In genomic region chr17:28280423-28280800, GRCm38 (mm10) we compare ENCODE assay signal across 10 mouse cellular contexts. TPM values are rescaled to one million over a fixed set of nuclear protein-coding genes. Genes with fewer than 3 reads are reported as not detected.
DNase-seq lines count a peak whose midpoint lies in the region; ATAC-seq and TF ChIP-seq lines count a peak whose summit lies in the region.
"Had no signal": no experiment of that assay in that cellular context is flagged by ENCODE, and none has a peak within 500 bp of the region (broad histone marks: within the 10 kb centered on the region; RNA-seq: fewer than 3 reads in every experiment).

No protein-coding gene starts in this region.

- H3K27ac ChIP-seq in hindbrain, embryonic 10.5 days, result peak overlapping the region; percentile 67
- no peak overlapping the region for H3K27ac ChIP-seq in hindbrain, embryonic 14.5 days
- H3K27ac ChIP-seq in lung, postnatal 0 days (ENCODE audit: low read length), result no peak overlapping the region
- H3K27ac ChIP-seq: forebrain, embryonic 12.5 days had no signal

- H3K4me3 ChIP-seq in hindbrain, embryonic 10.5 days, result no peak overlapping the region
- no peak overlapping the region for H3K4me3 ChIP-seq in hindbrain, embryonic 14.5 days (replicated peaks; ENCODE audit: low read length)
- H3K4me3 ChIP-seq in lung, postnatal 0 days (ENCODE audit: low read depth, low read length), result no peak overlapping the region
- H3K4me3 ChIP-seq in myocyte, result no peak overlapping the region
- H3K4me3 ChIP-seq: forebrain, embryonic 12.5 days had no signal

- no peak overlapping the region for H3K9ac ChIP-seq in hindbrain, embryonic 14.5 days
- H3K9ac ChIP-seq in lung, postnatal 0 days (replicated peaks; ENCODE audit: low read depth), result no peak overlapping the region
- H3K9ac ChIP-seq: forebrain, embryonic 12.5 days had no signal

- H3K79me2 ChIP-seq in myocyte (ENCODE audit: control insufficient read depth, insufficient read depth), result peaks cover 6% of the 10 kb centered on the region

- no peak for DNase-seq in hindbrain, embryonic 10.5 days (ENCODE audit: low spot score)
- no peak for DNase-seq in hindbrain, embryonic 14.5 days (ENCODE audit: low spot score)
- peak; percentile 55 for DNase-seq in lung, postnatal 0 days (ENCODE audit: low spot score)
- DNase-seq in lung, postnatal 36 days, result no peak
- peak; percentile 68 for DNase-seq in adrenal gland, postnatal 10 days
- DNase-seq in gastrocnemius, adult 8-10 months (ENCODE audit: low spot score in 2 of 2), result no peak
- DNase-seq: right cerebral cortex, postnatal 25 days had no signal

- ATAC-seq in hindbrain, embryonic 14.5 days (ENCODE audit: low FRiP score), result no peak
- ATAC-seq in lung, postnatal 0 days, result peak; percentile 64
- ATAC-seq: activated CD4-positive, CD25-positive, alpha-beta regulatory T cell, adult 4 months had no signal

- WGBS in hindbrain, embryonic 10.5 days, result 73% methylated on average over 7 of the region's 7 CpGs
- WGBS in hindbrain, embryonic 14.5 days, result 75% methylated on average over 7 of the region's 7 CpGs
- 69% methylated on average over 7 of the region's 7 CpGs for WGBS in lung, postnatal 0 days

- no peak overlapping the region for H3K4me2 ChIP-seq in hindbrain, embryonic 14.5 days (replicated peaks)
- no peak overlapping the region for H3K4me2 ChIP-seq in lung, postnatal 0 days (replicated peaks; ENCODE audit: low read depth, low read length)
- H3K4me2 ChIP-seq in myocyte (ENCODE audit: low read depth), result peak overlapping the region; percentile 55
- H3K4me2 ChIP-seq: forebrain, embryonic 12.5 days had no signal

- H3ac ChIP-seq in myocyte (ENCODE audit: control insufficient read depth, insufficient read length), result no peak overlapping the region

- peaks cover 52% of the 10 kb centered on the region for H3K4me1 ChIP-seq in hindbrain, embryonic 10.5 days (replicated peaks)
- H3K4me1 ChIP-seq in hindbrain, embryonic 14.5 days (replicated peaks; ENCODE audit: control insufficient read depth, insufficient read depth, low read length), result no peaks in the 10 kb centered on the region; the same call in 1 of the 2 replicates
- H3K4me1 ChIP-seq in lung, postnatal 0 days (ENCODE audit: insufficient read depth, low read depth, low read length), result peaks cover 18% of the 10 kb centered on the region; the same call in 1 of the 2 replicates

- TF ChIP-seq CTCF in lung, postnatal 0 days (IDR thresholded peaks at IDR 0.05), result no peak

- TF ChIP-seq EP300 in lung, postnatal 0 days (IDR thresholded peaks at IDR 0.05), result no peak

- TF ChIP-seq POLR2A in myocyte (IDR thresholded peaks at IDR 0.05; ENCODE audit: insufficient read length, low read depth), result peak; percentile 11

- H3K27me3 ChIP-seq in hindbrain, embryonic 10.5 days (ENCODE audit: insufficient read depth, poor library complexity, severe bottlenecking), result no peaks in the 10 kb centered on the region
- H3K27me3 ChIP-seq in hindbrain, embryonic 14.5 days (ENCODE audit: control insufficient read depth, insufficient read depth, low read length), result no peaks in the 10 kb centered on the region
- no peaks in the 10 kb centered on the region for H3K27me3 ChIP-seq in lung, postnatal 0 days (replicated peaks; ENCODE audit: insufficient read depth, low read length)
- no peaks in the 10 kb centered on the region for H3K27me3 ChIP-seq in myocyte (ENCODE audit: control insufficient read depth, insufficient read depth, insufficient read length)
- H3K27me3 ChIP-seq: forebrain, embryonic 12.5 days had no signal

- H3K36me3 ChIP-seq in hindbrain, embryonic 10.5 days, result no peaks in the 10 kb centered on the region
- H3K36me3 ChIP-seq in hindbrain, embryonic 14.5 days (replicated peaks; ENCODE audit: control insufficient read depth, insufficient read depth), result no peaks in the 10 kb centered on the region
- H3K36me3 ChIP-seq in lung, postnatal 0 days (ENCODE audit: insufficient read depth, low read length), result no peaks in the 10 kb centered on the region
- no peaks in the 10 kb centered on the region for H3K36me3 ChIP-seq in myocyte (ENCODE audit: control insufficient read depth, insufficient read depth)
- H3K36me3 ChIP-seq: forebrain, embryonic 12.5 days had no signal

- no peaks in the 10 kb centered on the region for H3K9me3 ChIP-seq in hindbrain, embryonic 10.5 days
- H3K9me3 ChIP-seq in hindbrain, embryonic 14.5 days (ENCODE audit: control insufficient read depth, low read length), result no peaks in the 10 kb centered on the region
- H3K9me3 ChIP-seq in lung, postnatal 0 days (ENCODE audit: low read length), result no peaks in the 10 kb centered on the region
- H3K9me3 ChIP-seq: forebrain, embryonic 12.5 days had no signal

TF ChIP-seq in myocyte, 11 proteins besides CTCF, POLR2A, EP300 and RAD21:
- TF ChIP-seq CEBPB (IDR thresholded peaks at IDR 0.05; ENCODE audit: insufficient read depth, poor library complexity, severe bottlenecking), result no peak
- no peak for TF ChIP-seq TCF3 (IDR thresholded peaks at IDR 0.05; ENCODE audit: insufficient read length, low read depth)
- no peak for TF ChIP-seq REST (IDR thresholded peaks at IDR 0.05; ENCODE audit: insufficient read depth, insufficient read length)
- TF ChIP-seq E2F4 (IDR thresholded peaks at IDR 0.05; ENCODE audit: insufficient read depth), result no peak
- TF ChIP-seq USF1 (IDR thresholded peaks at IDR 0.05; ENCODE audit: low read depth), result no peak
- TF ChIP-seq POLR2AphosphoS2 (IDR thresholded peaks at IDR 0.05; ENCODE audit: insufficient read length, low read depth), result no peak
- TF ChIP-seq SRF (IDR thresholded peaks at IDR 0.05; ENCODE audit: control insufficient read depth, insufficient read length, low read depth), result no peak
- no peak for TF ChIP-seq TCF12 (IDR thresholded peaks at IDR 0.05; ENCODE audit: insufficient read depth, poor library complexity, severe bottlenecking)
- TF ChIP-seq MAX (IDR thresholded peaks at IDR 0.05; ENCODE audit: low read depth), result no peak
- TF ChIP-seq MYOG (IDR thresholded peaks at IDR 0.05; ENCODE audit: control insufficient read depth in 1 of 3, insufficient read depth in 1 of 3, insufficient read length in 2 of 3, low read depth in 2 of 3), result no peak
- TF ChIP-seq MYOD1 (IDR thresholded peaks at IDR 0.05; ENCODE audit: control insufficient read depth in 1 of 3, insufficient read length in 2 of 3, low read depth in 2 of 3), result no peak

RNA-seq across cellular contexts. Expression of gene Fance, which starts 32.9 kb away (rescaled TPM):
- 32.6 and 32.9 TPM in 2 replicates for polyA plus RNA-seq in hindbrain, embryonic 10.5 days (2016; fragmentation: Nextera tagmentation; extraction: Ambion mirVana)
- 22.0 and 22.6 TPM in 2 replicates for polyA plus RNA-seq in hindbrain, embryonic 14.5 days (2014; fragmentation: Nextera tagmentation; extraction: Ambion mirVana)
- polyA plus RNA-seq in lung, postnatal 0 days (2015; fragmentation: Nextera tagmentation; extraction: Ambion mirVana), result 21.8 and 24.3 TPM in 2 replicates
- 10 to 100 TPM; 24.2 to 36.2 TPM for total RNA-seq in adrenal gland, postnatal 10 days (2021)
- 28.5 TPM for polyA plus RNA-seq in myocyte (2012; fragmentation: generic; extraction: Trizol)
- 10 to 100 TPM in 1 of 4 experiments, 1 to 10 TPM in 3; 9.0 to 14.3 (median 9.3) TPM for total RNA-seq in gastrocnemius, adult 8-10 months (2022)

RNA-seq across cellular contexts. Expression of gene Rpl10a, which starts 47.9 kb away (rescaled TPM):
- polyA plus RNA-seq in hindbrain, embryonic 10.5 days (2016; fragmentation: Nextera tagmentation; extraction: Ambion mirVana), result 439 and 483 TPM in 2 replicates
- 370 and 441 TPM in 2 replicates for polyA plus RNA-seq in hindbrain, embryonic 14.5 days (2014; fragmentation: Nextera tagmentation; extraction: Ambion mirVana)
- polyA plus RNA-seq in lung, postnatal 0 days (2015; fragmentation: Nextera tagmentation; extraction: Ambion mirVana), result 446 and 458 TPM in 2 replicates
- total RNA-seq in adrenal gland, postnatal 10 days (2021), result 100 to 1,000 TPM; 948 to 951 TPM
- polyA plus RNA-seq in myocyte (2012; fragmentation: generic; extraction: Trizol), result 2,984 TPM
- total RNA-seq in gastrocnemius, adult 8-10 months (2022), result 100 to 1,000 TPM; 377 to 515 (median 422) TPM

RNA-seq across cellular contexts. Expression of gene Ppard, which starts 47.9 kb away (rescaled TPM):
- 1.8 and 2.0 TPM in 2 replicates for polyA plus RNA-seq in hindbrain, embryonic 10.5 days (2016; fragmentation: Nextera tagmentation; extraction: Ambion mirVana)
- polyA plus RNA-seq in hindbrain, embryonic 14.5 days (2014; fragmentation: Nextera tagmentation; extraction: Ambion mirVana), result 1.6 and 1.8 TPM in 2 replicates
- polyA plus RNA-seq in lung, postnatal 0 days (2015; fragmentation: Nextera tagmentation; extraction: Ambion mirVana), result 2.4 and 3.0 TPM in 2 replicates
- total RNA-seq in adrenal gland, postnatal 10 days (2021), result 10 to 100 TPM; 29.8 to 30.2 TPM
- polyA plus RNA-seq in myocyte (2012; fragmentation: generic; extraction: Trizol), result 32.6 TPM
- 10 to 100 TPM; 24.7 to 28.3 (median 26.1) TPM for total RNA-seq in gastrocnemius, adult 8-10 months (2022)

Comparison
In these comparisons a context has a peak if more than half of its experiments do, and no peak if none do; other contexts are left out.
1. DNase-seq: peak in lung, postnatal 0 days (single experiment) and adrenal gland, postnatal 10 days (single experiment); none in hindbrain, embryonic 10.5 days (single experiment), hindbrain, embryonic 14.5 days (single experiment), lung, postnatal 36 days (single experiment) and gastrocnemius, adult 8-10 months (0 of 2).